Mouse (Mus musculus) T-helper 1 cell (primary cell): Measurements from ENCODE around the gene Heg1.

Experiments used
- in situ Hi-C: fragments of 300-600 bp; cut with MboI, MseI; formaldehyde crosslinking; loops from one replicate; pipeline ENCODE4 v1.15.1; 2025; ENCODE audit warnings: high pct_unique_total_duplicates

The Heg1 gene

GRCm38 (mm10) chr16:33818413-33819165, 134.4 kb downstream of the Heg1 start:
- in situ Hi-C loops: loop anchor here (5.0 kb wide), 2 partner anchors 129 to 294 kb away; no protein-coding TSS in a partner anchor

DNA sequence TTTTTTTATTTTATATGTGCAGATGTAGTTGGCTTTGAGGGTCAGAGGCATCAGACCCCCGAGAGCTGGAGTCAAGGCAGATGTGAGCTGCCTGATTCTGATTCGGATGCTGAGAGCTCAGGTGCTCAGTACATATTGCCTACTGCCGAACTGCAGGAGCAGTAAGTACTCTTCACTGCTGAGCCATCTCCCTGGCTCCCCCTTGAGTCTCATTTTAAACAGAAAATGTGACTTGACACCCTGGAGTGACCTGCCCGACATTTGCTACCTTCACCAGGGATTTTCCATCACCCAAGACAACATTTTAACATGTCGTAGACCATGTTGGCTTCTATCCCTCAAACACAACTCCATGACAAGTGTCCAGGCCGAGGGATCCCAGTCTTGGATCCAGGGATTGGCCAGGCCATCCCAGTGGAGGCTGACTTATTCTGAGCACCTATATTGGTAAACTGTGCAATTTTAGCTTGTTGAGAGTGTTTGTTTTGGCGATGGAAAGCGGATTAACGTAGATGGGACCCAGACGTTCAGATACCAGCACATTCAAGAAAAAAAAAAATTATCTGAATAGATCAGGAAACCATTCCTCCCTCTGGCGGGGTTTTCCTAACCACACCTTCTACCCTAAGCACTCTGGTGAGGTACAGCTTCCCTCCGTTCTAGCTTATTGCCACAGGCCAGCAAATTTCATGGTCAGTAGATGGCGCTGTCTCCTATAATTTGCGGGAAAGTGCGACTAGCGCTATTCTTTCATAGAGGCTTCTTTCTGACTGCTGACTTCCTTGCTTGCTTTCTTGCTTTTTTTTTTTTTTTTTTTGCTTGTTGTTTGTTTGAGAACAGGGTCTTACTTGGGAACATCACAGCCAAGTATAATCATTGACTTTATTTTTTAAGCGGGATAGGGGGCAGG, 136.4 kb downstream of the Heg1 start:
- in situ Hi-C loops: no loop called here
